Mouse (Mus musculus) neural tube, embryonic 13.5 days (tissue): Measurements from ENCODE around the gene Cfap43. TPM values are rescaled to one million over a fixed set of nuclear protein-coding genes. Genes with fewer than 3 reads are reported as not detected.

Experiments used
- ATAC-seq: fragments of 200-750 bp; cut with Nextera tagmentation; 2 replicates; pipeline ENCODE4 v1.8.0; 2017; ENCODE audit warnings: low read depth, mild to moderate bottlenecking, moderate TSS enrichment, moderate library complexity
- H3K27ac ChIP-seq: fragments of 300-500 bp; sonication (generic); replicated peaks from 2 replicates; pipeline ENCODE4 v1.5.1; 2015; ENCODE audit warnings: moderate library complexity, mild to moderate bottlenecking, inconsistent platforms
- H3K27me3 ChIP-seq: fragments of 300-500 bp; sonication (generic); 2 replicates; pipeline ENCODE4 v1.6.1; 2015; ENCODE audit warnings: mild to moderate bottlenecking, inconsistent platforms
- H3K36me3 ChIP-seq: fragments of 300-500 bp; sonication (generic); 2 replicates; pipeline ENCODE4 v1.6.1; 2015; ENCODE audit warnings: mild to moderate bottlenecking, inconsistent platforms
- H3K4me1 ChIP-seq: fragments of 300-500 bp; sonication (generic); replicated peaks from 2 replicates; pipeline ENCODE4 v1.6.1; 2015; ENCODE audit warnings: inconsistent platforms
- H3K4me2 ChIP-seq: fragments of 300-500 bp; sonication (generic); 2 replicates; pipeline ENCODE4 v1.6.1; 2015; ENCODE audit warnings: inconsistent platforms, mild to moderate bottlenecking, moderate library complexity
- H3K4me3 ChIP-seq: fragments of 300-500 bp; sonication (generic); 2 replicates; pipeline ENCODE4 v1.5.1; 2015; ENCODE audit warnings: mild to moderate bottlenecking, inconsistent platforms
- H3K9ac ChIP-seq: fragments of 300-500 bp; sonication (generic); 2 replicates; pipeline ENCODE4 v1.6.1; 2015; ENCODE audit warnings: moderate library complexity, mild to moderate bottlenecking, inconsistent platforms
- H3K9me3 ChIP-seq: fragments of 300-500 bp; sonication (generic); 2 replicates; pipeline ENCODE4 v1.6.1; 2016; ENCODE audit warnings: inconsistent platforms
- WGBS: fragments of 180-500 bp; shearing (Covaris S2); methylation state at CpG from one replicate; pipeline ENCODE4 v1.1.7; 2015; 5-methylcytosine and 5-hydroxymethylcytosine counted together
- polyA plus RNA-seq: library from polyadenylated mRNA; unstranded; fragments of >200 nt; fragmentation: Nextera tagmentation; extraction: Ambion mirVana; gene quantifications from 2 replicates; pipeline ENCODE4 v1.2.1, GENCODE M21; 2015

Gene Cfap43
- polyA plus RNA-seq, 1 experiment from 2014 or later = 0.28 TPM

- Histone ChIP-seq H3K4me1 (no peaks in the 10 kb centered on the region), H3K9me3 (no peaks in the 10 kb centered on the region), H3K36me3 (no peaks in the 10 kb centered on the region), H3K9ac (no peak overlapping the region), H3K4me2 (no peak overlapping the region), H3K27me3 (no peaks in the 10 kb centered on the region), H3K27ac (no peak overlapping the region), H3K4me3 (no peak overlapping the region)
- WGBS = 93% methylated on average over 9 of the region's 9 CpGs
- ATAC-seq = no peak
Observed at GRCm38 (mm10) chr19:47752456-47752855, 166.6 kb downstream of the Cfap43 start.

GRCm38 (mm10) chr19:47750391-47750790, 168.7 kb downstream of the Cfap43 start:
- H3K4me1 ChIP-seq = no peaks in the 10 kb centered on the region
- no peak overlapping the region for H3K4me3 ChIP-seq
- no peak overlapping the region for H3K4me2 ChIP-seq
- no peak overlapping the region for H3K9ac ChIP-seq
- no peak for ATAC-seq
- no peaks in the 10 kb centered on the region for H3K9me3 ChIP-seq
- WGBS = 39% methylated on average over 5 of the region's 5 CpGs
- H3K27me3 ChIP-seq = no peaks in the 10 kb centered on the region
- no peak overlapping the region for H3K27ac ChIP-seq
- no peaks in the 10 kb centered on the region for H3K36me3 ChIP-seq

- ATAC-seq = no peak
- H3K4me2 ChIP-seq = no peak overlapping the region
- WGBS = 81% methylated on average over 2 of the region's 2 CpGs
- no peak overlapping the region for H3K4me3 ChIP-seq
- no peak overlapping the region for H3K9ac ChIP-seq
- H3K36me3 ChIP-seq = no peaks in the 10 kb centered on the region
- H3K4me1 ChIP-seq = no peaks in the 10 kb centered on the region
- H3K27ac ChIP-seq = no peak overlapping the region
- H3K27me3 ChIP-seq = no peaks in the 10 kb centered on the region
- no peaks in the 10 kb centered on the region for H3K9me3 ChIP-seq
Observed at GRCm38 (mm10) chr19:47748950-47749349, 170.1 kb downstream of the Cfap43 start.

GRCm38 (mm10) chr19:47747072-47747471, 172.0 kb downstream of the Cfap43 start:
- Histone ChIP-seq H3K4me1 (no peaks in the 10 kb centered on the region), H3K27ac (no peak overlapping the region), H3K9me3 (no peaks in the 10 kb centered on the region), H3K9ac (no peak overlapping the region), H3K27me3 (no peaks in the 10 kb centered on the region), H3K4me2 (no peak overlapping the region), H3K36me3 (no peaks in the 10 kb centered on the region), H3K4me3 (no peak overlapping the region)
- no peak for ATAC-seq
- WGBS = 96% methylated on average over 2 of the region's 2 CpGs

GRCm38 (mm10) chr19:47731931-47732330, 187.2 kb downstream of the Cfap43 start:
- 2% methylated on average over 13 of the region's 15 CpGs for WGBS
- peak; percentile 27; the same call in 1 of the 2 replicates for ATAC-seq
- H3K9me3 ChIP-seq = no peaks in the 10 kb centered on the region
- H3K9ac ChIP-seq = peak overlapping the region; percentile 81
- H3K4me3 ChIP-seq = peak overlapping the region; percentile 73
- peaks cover 37% of the 10 kb centered on the region for H3K36me3 ChIP-seq
- H3K4me2 ChIP-seq = peak overlapping the region; percentile 60
- H3K4me1 ChIP-seq = peaks cover 17% of the 10 kb centered on the region
- H3K27me3 ChIP-seq = no peaks in the 10 kb centered on the region
- H3K27ac ChIP-seq = peak overlapping the region; percentile 93

- Histone ChIP-seq H3K36me3 (peaks cover 34% of the 10 kb centered on the region), H3K9me3 (no peaks in the 10 kb centered on the region), H3K27me3 (no peaks in the 10 kb centered on the region), H3K27ac (peak within 1 kb of the TSS; percentile 93), H3K9ac (peak within 1 kb of the TSS; percentile 81), H3K4me1 (peaks cover 17% of the 10 kb centered on the region), H3K4me3 (peak within 1 kb of the TSS; percentile 73), H3K4me2 (peak within 1 kb of the TSS; percentile 72)
- ATAC-seq = peak; percentile 96
- under 1% methylated on average over 59 of the region's 72 CpGs for WGBS
Observed at GRCm38 (mm10) chr19:47731071-47731881, 187.8 kb downstream of the Cfap43 start, which contains the start of gene Sfr1. TSS of gene Sfr1 (plus strand) at chr19:47731682.

- Histone ChIP-seq H3K27ac (peak overlapping the region; percentile 93), H3K36me3 (peaks cover 28% of the 10 kb centered on the region), H3K27me3 (no peaks in the 10 kb centered on the region), H3K4me2 (peak overlapping the region; percentile 72), H3K9ac (peak overlapping the region; percentile 77), H3K9me3 (no peaks in the 10 kb centered on the region), H3K4me1 (peaks cover 17% of the 10 kb centered on the region), H3K4me3 (peak overlapping the region; percentile 73)
- 0% methylated on average over 12 of the region's 12 CpGs for WGBS
- peak; percentile 77 for ATAC-seq
Observed at GRCm38 (mm10) chr19:47730691-47731070, 188.4 kb downstream of the Cfap43 start.

- H3K36me3 ChIP-seq = no peaks in the 10 kb centered on the region
- H3K27me3 ChIP-seq = no peaks in the 10 kb centered on the region
- no peak for ATAC-seq
- 69% methylated on average over 7 of the region's 7 CpGs for WGBS
- H3K9me3 ChIP-seq = no peaks in the 10 kb centered on the region
- no peak overlapping the region for H3K4me2 ChIP-seq
- H3K4me1 ChIP-seq = peaks cover 4% of the 10 kb centered on the region; the same call in 1 of the 2 replicates
- no peak overlapping the region for H3K9ac ChIP-seq
- H3K27ac ChIP-seq = no peak overlapping the region
- H3K4me3 ChIP-seq = no peak overlapping the region
Observed at GRCm38 (mm10) chr19:47725643-47726140, 193.4 kb downstream of the Cfap43 start.

GRCm38 (mm10) chr19:47724903-47725302, 194.2 kb downstream of the Cfap43 start:
- no peak overlapping the region for H3K27ac ChIP-seq
- no peak overlapping the region for H3K4me2 ChIP-seq
- no peak overlapping the region for H3K4me3 ChIP-seq
- 87% methylated on average over 4 of the region's 4 CpGs for WGBS
- no peak overlapping the region for H3K9ac ChIP-seq
- no peaks in the 10 kb centered on the region for H3K9me3 ChIP-seq
- H3K36me3 ChIP-seq = no peaks in the 10 kb centered on the region
- ATAC-seq = no peak
- H3K27me3 ChIP-seq = no peaks in the 10 kb centered on the region
- H3K4me1 ChIP-seq = no peaks in the 10 kb centered on the region

GRCm38 (mm10) chr19:47722471-47722870, 196.6 kb downstream of the Cfap43 start:
- Histone ChIP-seq H3K27me3 (no peaks in the 10 kb centered on the region), H3K36me3 (no peaks in the 10 kb centered on the region), H3K27ac (no peak overlapping the region), H3K4me3 (no peak overlapping the region), H3K4me1 (no peaks in the 10 kb centered on the region), H3K4me2 (no peak overlapping the region), H3K9ac (no peak overlapping the region), H3K9me3 (no peaks in the 10 kb centered on the region)
- no peak for ATAC-seq
- WGBS = 53% methylated on average over 6 of the region's 6 CpGs

GRCm38 (mm10) chr19:47719147-47719546, 199.9 kb downstream of the Cfap43 start:
- Histone ChIP-seq H3K27ac (no peak overlapping the region), H3K9me3 (no peaks in the 10 kb centered on the region), H3K36me3 (no peaks in the 10 kb centered on the region), H3K9ac (no peak overlapping the region), H3K4me3 (no peak overlapping the region), H3K27me3 (no peaks in the 10 kb centered on the region), H3K4me2 (no peak overlapping the region), H3K4me1 (no peaks in the 10 kb centered on the region)
- WGBS = 93% methylated on average over 3 of the region's 3 CpGs
- ATAC-seq = no peak

- Histone ChIP-seq H3K36me3 (no peaks in the 10 kb centered on the region), H3K4me1 (no peaks in the 10 kb centered on the region), H3K9me3 (no peaks in the 10 kb centered on the region), H3K9ac (no peak overlapping the region), H3K4me2 (no peak overlapping the region), H3K27ac (no peak overlapping the region), H3K27me3 (no peaks in the 10 kb centered on the region), H3K4me3 (no peak overlapping the region)
- 54% methylated on average over 2 of the region's 2 CpGs for WGBS
- ATAC-seq = no peak
Observed at GRCm38 (mm10) chr19:47716144-47716543, 202.9 kb downstream of the Cfap43 start.
